Mouse (Mus musculus): ENCODE results near the gene Tbx10. TPM values are rescaled to one million over a fixed set of nuclear protein-coding genes. Genes with fewer than 3 reads are reported as not detected.

The Tbx10 gene
- total and polyA plus RNA-seq, 3 experiments, result not detected

- no peaks in the 10 kb centered on the region; a peak in 1 of 4 replicates for H3K27me3 ChIP-seq (ENCODE audit: control insufficient read depth in 1 of 2, insufficient read depth in 2 of 2, low read length in 2 of 2)
- no peaks in the 10 kb centered on the region for H3K79me2 ChIP-seq (ENCODE audit: control insufficient read depth, insufficient read depth, low read length, poor library complexity)
- H3K9me3 ChIP-seq (replicated peaks; ENCODE audit: insufficient read depth, low read length), result no peaks in the 10 kb centered on the region
- H3K27ac ChIP-seq (ENCODE audit: control insufficient read depth, low read depth, low read length), result no peak overlapping the region
- no peak overlapping the region for H3K9ac ChIP-seq (ENCODE audit: control insufficient read depth, low read depth, low read length, poor library complexity, severe bottlenecking)
- H3K4me3 ChIP-seq (ENCODE audit: control insufficient read depth in 1 of 2, insufficient read depth in 1 of 2, low read depth in 2 of 2, low read length in 2 of 2), result no peak overlapping the region
- H3K4me1 ChIP-seq (ENCODE audit: control insufficient read depth in 1 of 2, insufficient read depth in 2 of 2, low read length in 2 of 2), result peaks cover 0 to 8% of the 10 kb centered on the region in 2 experiments; a peak in 2 of 4 replicates
- no peak for DNase-seq (ENCODE audit: low read depth, low spot score)
- no peaks in the 10 kb centered on the region; a peak in 1 of 4 replicates for H3K36me3 ChIP-seq (ENCODE audit: control insufficient read depth in 1 of 2, insufficient read depth in 2 of 2, low read length in 2 of 2)
- TF ChIP-seq E2F4 (IDR thresholded peaks at IDR 0.05; ENCODE audit: borderline replicate concordance, low read depth, low read length) (no peak), BHLHE40 (IDR thresholded peaks at IDR 0.05; ENCODE audit: borderline replicate concordance, low read depth, low read length) (no peak), EP300 (IDR thresholded peaks at IDR 0.05; ENCODE audit: low read depth in 1 of 2, low read length in 2 of 2) (no peak), USF2 (IDR thresholded peaks at IDR 0.05; ENCODE audit: borderline replicate concordance in 1 of 2, insufficient read depth in 1 of 2, low read depth in 1 of 2, low read length in 2 of 2) (no peak), ZC3H11A (IDR thresholded peaks at IDR 0.05; ENCODE audit: low read depth, low read length) (no peak), ZNF384 (IDR thresholded peaks at IDR 0.05; ENCODE audit: low read depth, low read length) (no peak), HCFC1 (IDR thresholded peaks at IDR 0.05; ENCODE audit: low read depth, low read length) (no peak), MAFK (IDR thresholded peaks at IDR 0.05; ENCODE audit: borderline replicate concordance, low read depth, low read length) (no peak), JUND (IDR thresholded peaks at IDR 0.05; ENCODE audit: low read depth, low read length) (no peak), MAZ (IDR thresholded peaks at IDR 0.05; ENCODE audit: low read depth, low read length) (no peak), POLR2AphosphoS5 (IDR thresholded peaks at IDR 0.05; ENCODE audit: borderline replicate concordance, low read depth, low read length) (no peak), TAL1 (IDR thresholded peaks at IDR 0.05; ENCODE audit: low read length) (no peak), ZKSCAN1 (IDR thresholded peaks at IDR 0.05; ENCODE audit: low read depth, low read length) (no peak), MAX (IDR thresholded peaks at IDR 0.05; ENCODE audit: low read length) (no peak), MYB (IDR thresholded peaks at IDR 0.05; ENCODE audit: low read depth, low read length) (no peak), MYC (IDR thresholded peaks at IDR 0.05; ENCODE audit: low read depth, low read length) (no peak), USF1 (IDR thresholded peaks at IDR 0.05; ENCODE audit: low read depth, low read length) (no peak)
These were observed 7.3 kb upstream of the Tbx10 start for GRCm38 (mm10) chr19:3985261-3985681.

GRCm38 (mm10) chr19:3986334-3986733 is 6.2 kb upstream of the Tbx10 start, which contains the start of gene Acy3:
Acy3 (plus strand) TSS chr19:3986570.
- Histone ChIP-seq H3K9ac (ENCODE audit: control insufficient read depth, low read depth, low read length, poor library complexity, severe bottlenecking) (peak within 1 kb of the TSS; percentile 67), H3K36me3 (ENCODE audit: control insufficient read depth in 1 of 2, insufficient read depth in 2 of 2, low read length in 2 of 2) (no peaks in the 10 kb centered on the region; a peak in 1 of 4 replicates), H3K79me2 (ENCODE audit: control insufficient read depth, insufficient read depth, low read length, poor library complexity) (no peaks in the 10 kb centered on the region), H3K4me3 (ENCODE audit: control insufficient read depth in 1 of 2, insufficient read depth in 1 of 2, low read depth in 2 of 2, low read length in 2 of 2) (peak within 1 kb of the TSS; percentile 31 to 65), H3K9me3 (replicated peaks; ENCODE audit: insufficient read depth, low read length) (no peaks in the 10 kb centered on the region), H3K27ac (ENCODE audit: control insufficient read depth, low read depth, low read length) (no peak within 1 kb of the TSS), H3K27me3 (ENCODE audit: control insufficient read depth in 1 of 2, insufficient read depth in 2 of 2, low read length in 2 of 2) (no peaks in the 10 kb centered on the region; a peak in 1 of 4 replicates), H3K4me1 (ENCODE audit: control insufficient read depth in 1 of 2, insufficient read depth in 2 of 2, low read length in 2 of 2) (peaks cover 0 to 8% of the 10 kb centered on the region in 2 experiments; a peak in 2 of 4 replicates)
- TF ChIP-seq GABPA (IDR thresholded peaks at IDR 0.05; ENCODE audit: low read depth, low read length), result no peak
- TF ChIP-seq TBP (IDR thresholded peaks at IDR 0.05; ENCODE audit: low read depth, low read length), result peak; percentile 93
- TF ChIP-seq JUND (IDR thresholded peaks at IDR 0.05; ENCODE audit: low read depth, low read length), result no peak
- TF ChIP-seq POLR2A (IDR thresholded peaks at IDR 0.05; ENCODE audit: control insufficient read depth in 1 of 2, insufficient read depth in 1 of 2, low read depth in 1 of 2, low read length in 2 of 2, poor library complexity in 1 of 2), result peak; percentile 93 to 95
- TF ChIP-seq MYB (IDR thresholded peaks at IDR 0.05; ENCODE audit: low read depth, low read length), result no peak
- TF ChIP-seq POLR2AphosphoS5 (IDR thresholded peaks at IDR 0.05; ENCODE audit: borderline replicate concordance, low read depth, low read length), result no peak
- no peak for TF ChIP-seq ZNF384 (IDR thresholded peaks at IDR 0.05; ENCODE audit: low read depth, low read length)
- TF ChIP-seq RAD21 (IDR thresholded peaks at IDR 0.05; ENCODE audit: low read depth, low read length), result no peak
- no peak for TF ChIP-seq MYC (IDR thresholded peaks at IDR 0.05; ENCODE audit: low read depth, low read length)
- 0 out of 2 replicates have a peak, but pooled peaks have one; percentile 24 for TF ChIP-seq SIN3A (IDR thresholded peaks at IDR 0.05; ENCODE audit: low read length)
- peak; percentile 55; the same call in 1 of the 2 replicates for TF ChIP-seq POLR2AphosphoS2 (IDR thresholded peaks at IDR 0.05; ENCODE audit: low read length)
- TF ChIP-seq ZC3H11A (IDR thresholded peaks at IDR 0.05; ENCODE audit: low read depth, low read length), result no peak
- peak; percentile 68 for TF ChIP-seq HCFC1 (IDR thresholded peaks at IDR 0.05; ENCODE audit: low read depth, low read length)
- peak; percentile 89 for TF ChIP-seq NELFE (IDR thresholded peaks at IDR 0.05; ENCODE audit: low read depth, low read length)
- TF ChIP-seq ZMIZ1 (IDR thresholded peaks at IDR 0.05; ENCODE audit: low read depth, low read length), result peak; percentile 90
- TF ChIP-seq ELF1 (IDR thresholded peaks at IDR 0.05; ENCODE audit: low read depth, low read length), result peak; percentile 68
- peak; percentile 86 for DNase-seq (ENCODE audit: low read depth, low spot score)

Measured in MEL (cell line).